Mouse (Mus musculus): Measurements from ENCODE around the gene Lrrtm4.

The Lrrtm4 gene

GRCm38 (mm10) chr6:80331751-80332150 is 313.1 kb downstream of the Lrrtm4 start:
- no peak for DNase-seq

GRCm38 (mm10) chr6:80352307-80352706 is 333.6 kb downstream of the Lrrtm4 start:
- DNase-seq, result no peak

GRCm38 (mm10) chr6:80357092-80357491 is 338.4 kb downstream of the Lrrtm4 start:
- no peak for DNase-seq

- DNase-seq, result no peak
These were observed 344.9 kb downstream of the Lrrtm4 start for GRCm38 (mm10) chr6:80363593-80363992.

GRCm38 (mm10) chr6:80366532-80366931 is 347.9 kb downstream of the Lrrtm4 start:
- DNase-seq, result no peak

- peak; percentile 13 for DNase-seq
These were observed 370.9 kb downstream of the Lrrtm4 start for GRCm38 (mm10) chr6:80389571-80389970.

- DNase-seq, result no peak
These were observed 388.1 kb downstream of the Lrrtm4 start for GRCm38 (mm10) chr6:80406757-80407156.

- DNase-seq, result no peak
These were observed 421.5 kb downstream of the Lrrtm4 start for GRCm38 (mm10) chr6:80440135-80440534.

- DNase-seq, result no peak
These were observed 451.9 kb downstream of the Lrrtm4 start for GRCm38 (mm10) chr6:80470546-80470945.

- DNase-seq, result no peak
These were observed 457.5 kb downstream of the Lrrtm4 start for GRCm38 (mm10) chr6:80476153-80476552.

- DNase-seq, result no peak
These were observed 526.3 kb downstream of the Lrrtm4 start for GRCm38 (mm10) chr6:80545017-80545416.

- no peak for DNase-seq
These were observed 531.2 kb downstream of the Lrrtm4 start for GRCm38 (mm10) chr6:80549907-80550306.

GRCm38 (mm10) chr6:80553398-80553797 is 534.7 kb downstream of the Lrrtm4 start:
- no peak for DNase-seq

- no peak for DNase-seq
These were observed 536.3 kb downstream of the Lrrtm4 start for GRCm38 (mm10) chr6:80554991-80555390.

GRCm38 (mm10) chr6:80577227-80577626 is 558.5 kb downstream of the Lrrtm4 start:
- DNase-seq, result no peak

- no peak for DNase-seq
These were observed 563.5 kb downstream of the Lrrtm4 start for GRCm38 (mm10) chr6:80582225-80582624.

- DNase-seq, result no peak
These were observed 571.1 kb downstream of the Lrrtm4 start for GRCm38 (mm10) chr6:80589776-80590175.

GRCm38 (mm10) chr6:80619508-80619907 is 600.8 kb downstream of the Lrrtm4 start:
- DNase-seq, result no peak

GRCm38 (mm10) chr6:80622676-80623334 is 604.1 kb downstream of the Lrrtm4 start:
- no peak for DNase-seq

- no peak for DNase-seq
These were observed 606.8 kb downstream of the Lrrtm4 start for GRCm38 (mm10) chr6:80625509-80625908.

GRCm38 (mm10) chr6:80662729-80663128 is 644.1 kb downstream of the Lrrtm4 start:
- DNase-seq, result no peak

- DNase-seq, result no peak
These were observed 645.4 kb downstream of the Lrrtm4 start for GRCm38 (mm10) chr6:80664039-80664438.

GRCm38 (mm10) chr6:80704183-80704582 is 685.5 kb downstream of the Lrrtm4 start:
- DNase-seq, result no peak

- DNase-seq, result no peak
These were observed 701.8 kb downstream of the Lrrtm4 start for GRCm38 (mm10) chr6:80720468-80720867.

GRCm38 (mm10) chr6:80733416-80733815 is 714.7 kb downstream of the Lrrtm4 start:
- no peak for DNase-seq
